Mouse (Mus musculus): ENCODE results near the gene Rcan2. TPM values are rescaled to one million over a fixed set of nuclear protein-coding genes. Genes with fewer than 3 reads are reported as not detected.

Rcan2 gene
- polyA plus RNA-seq, 1 experiment from 2014 or later, result 4.9 TPM

- H3K36me3 ChIP-seq, result no peaks in the 10 kb centered on the region
- no peak for ATAC-seq (ENCODE audit: insufficient number of reproducible peaks, low FRiP score, low TSS enrichment, low read depth)
- no peak overlapping the region for H3K9ac ChIP-seq
- H3K27me3 ChIP-seq, result no peaks in the 10 kb centered on the region
- 63% methylated on average over 2 of the region's 2 CpGs for WGBS
- no peaks in the 10 kb centered on the region for H3K9me3 ChIP-seq (replicated peaks)
- H3K4me2 ChIP-seq (replicated peaks), result no peak overlapping the region
- H3K4me1 ChIP-seq, result peaks cover 8% of the 10 kb centered on the region; the same call in 1 of the 2 replicates
- no peak overlapping the region for H3K4me3 ChIP-seq (replicated peaks)
- no peak overlapping the region for H3K27ac ChIP-seq (replicated peaks)
Observed at GRCm38 (mm10) chr17:44023842-44024241, 222.7 kb downstream of the Rcan2 start.

DNA sequence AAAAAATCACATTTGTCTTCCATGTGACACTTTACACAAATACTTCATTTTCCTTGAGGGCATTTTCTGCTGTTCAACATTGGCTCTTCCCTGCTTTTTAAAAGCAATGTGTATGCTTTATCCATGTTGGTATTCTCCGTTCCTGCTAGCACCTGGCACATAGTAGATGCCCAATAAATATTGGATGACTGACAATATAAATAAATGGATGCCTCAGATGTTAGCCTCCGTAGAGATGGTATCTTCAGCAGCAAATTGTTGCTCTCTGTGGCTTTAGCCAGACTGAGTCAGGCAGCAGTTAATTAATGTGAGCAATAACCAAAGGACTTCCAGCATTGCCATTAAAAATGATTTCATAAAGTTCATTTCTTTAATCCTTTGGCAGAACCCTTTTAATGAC lies 223.9 kb downstream of the Rcan2 start:
- Histone ChIP-seq H3K27ac (replicated peaks) (no peak overlapping the region), H3K9me3 (replicated peaks) (no peaks in the 10 kb centered on the region), H3K4me1 (peaks cover 8% of the 10 kb centered on the region; the same call in 1 of the 2 replicates), H3K36me3 (no peaks in the 10 kb centered on the region), H3K27me3 (no peaks in the 10 kb centered on the region), H3K9ac (no peak overlapping the region), H3K4me2 (replicated peaks) (no peak overlapping the region), H3K4me3 (replicated peaks) (no peak overlapping the region)
- no peak for ATAC-seq (ENCODE audit: insufficient number of reproducible peaks, low FRiP score, low TSS enrichment, low read depth)
- WGBS, result 60% methylated on average over 2 of the region's 2 CpGs

DNA sequence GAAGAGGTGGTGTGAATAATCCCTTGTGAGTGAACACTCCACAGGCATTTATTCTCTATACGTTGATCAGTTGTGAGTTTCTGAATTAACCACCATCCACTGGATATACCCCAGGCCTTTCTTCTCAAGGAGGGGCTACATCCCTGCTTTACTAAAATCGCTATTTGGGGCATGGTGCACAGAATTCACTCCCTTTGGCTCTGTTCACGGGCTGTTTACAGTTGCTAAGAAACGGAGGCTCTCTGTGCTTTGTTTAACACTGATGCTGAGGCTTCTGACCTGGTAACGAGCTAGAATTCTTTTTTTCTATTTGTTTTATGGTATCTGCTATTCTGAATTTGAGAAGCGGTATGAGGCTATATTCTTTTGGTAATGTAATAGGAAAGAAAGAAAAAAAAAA lies 224.8 kb downstream of the Rcan2 start:
- ATAC-seq (ENCODE audit: insufficient number of reproducible peaks, low FRiP score, low TSS enrichment, low read depth), result no peak
- Histone ChIP-seq H3K4me1 (peaks cover 11% of the 10 kb centered on the region; the same call in 1 of the 2 replicates), H3K9ac (no peak overlapping the region), H3K4me2 (replicated peaks) (no peak overlapping the region), H3K36me3 (no peaks in the 10 kb centered on the region), H3K27me3 (no peaks in the 10 kb centered on the region), H3K9me3 (replicated peaks) (no peaks in the 10 kb centered on the region), H3K27ac (replicated peaks) (no peak overlapping the region), H3K4me3 (replicated peaks) (no peak overlapping the region)
- WGBS, result 61% methylated on average over 6 of the region's 6 CpGs

DNA sequence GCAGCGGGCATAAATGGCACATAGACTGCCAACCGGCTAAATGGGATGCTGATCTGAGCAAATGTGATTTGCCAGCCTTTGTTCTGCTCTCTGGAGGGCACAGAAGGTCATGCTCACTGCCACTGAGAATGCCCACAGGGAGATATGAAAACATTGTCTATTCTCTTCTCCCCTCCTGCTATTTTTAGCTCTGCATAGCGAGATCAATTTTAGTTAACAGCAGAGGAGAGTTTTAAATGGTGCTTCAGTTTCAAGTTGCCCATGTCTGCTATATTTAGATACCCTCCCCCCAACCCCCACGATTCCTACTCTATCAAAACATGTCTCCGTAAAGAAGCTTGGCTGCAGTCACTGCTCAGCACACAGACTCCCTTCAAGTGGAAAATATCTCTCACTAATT lies 225.2 kb downstream of the Rcan2 start:
- H3K9me3 ChIP-seq (replicated peaks), result no peaks in the 10 kb centered on the region
- no peak for ATAC-seq (ENCODE audit: insufficient number of reproducible peaks, low FRiP score, low TSS enrichment, low read depth)
- no peak overlapping the region for H3K4me2 ChIP-seq (replicated peaks)
- no peaks in the 10 kb centered on the region for H3K27me3 ChIP-seq
- H3K27ac ChIP-seq (replicated peaks), result no peak overlapping the region
- no peak overlapping the region for H3K4me3 ChIP-seq (replicated peaks)
- no peaks in the 10 kb centered on the region for H3K36me3 ChIP-seq
- H3K9ac ChIP-seq, result no peak overlapping the region
- peaks cover 15% of the 10 kb centered on the region; the same call in 1 of the 2 replicates for H3K4me1 ChIP-seq
- 16% methylated on average over 5 of the region's 5 CpGs for WGBS

DNA sequence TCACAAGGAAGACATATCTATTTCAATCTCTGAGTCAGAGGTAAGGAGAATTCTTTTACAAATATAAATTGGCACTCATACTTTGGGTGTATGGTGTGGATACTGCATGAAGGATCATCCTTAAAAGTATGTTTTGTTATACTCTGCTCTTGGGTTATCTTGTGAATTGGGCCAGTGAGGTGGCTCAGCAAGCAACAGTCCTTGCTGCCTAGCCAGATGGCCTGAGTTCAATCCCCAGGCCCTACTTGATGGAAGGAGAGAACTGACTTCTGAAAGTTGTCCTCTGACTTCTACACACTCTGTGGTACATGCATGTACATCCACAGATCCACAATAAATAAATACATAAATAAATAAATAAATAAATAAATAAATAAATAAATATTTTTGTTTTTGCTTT lies 225.6 kb downstream of the Rcan2 start:
- Histone ChIP-seq H3K27me3 (no peaks in the 10 kb centered on the region), H3K36me3 (no peaks in the 10 kb centered on the region), H3K4me3 (replicated peaks) (no peak overlapping the region), H3K4me2 (replicated peaks) (no peak overlapping the region), H3K4me1 (peaks cover 15% of the 10 kb centered on the region; the same call in 1 of the 2 replicates), H3K9me3 (replicated peaks) (no peaks in the 10 kb centered on the region), H3K27ac (replicated peaks) (no peak overlapping the region), H3K9ac (no peak overlapping the region)
- no peak for ATAC-seq (ENCODE audit: insufficient number of reproducible peaks, low FRiP score, low TSS enrichment, low read depth)

DNA sequence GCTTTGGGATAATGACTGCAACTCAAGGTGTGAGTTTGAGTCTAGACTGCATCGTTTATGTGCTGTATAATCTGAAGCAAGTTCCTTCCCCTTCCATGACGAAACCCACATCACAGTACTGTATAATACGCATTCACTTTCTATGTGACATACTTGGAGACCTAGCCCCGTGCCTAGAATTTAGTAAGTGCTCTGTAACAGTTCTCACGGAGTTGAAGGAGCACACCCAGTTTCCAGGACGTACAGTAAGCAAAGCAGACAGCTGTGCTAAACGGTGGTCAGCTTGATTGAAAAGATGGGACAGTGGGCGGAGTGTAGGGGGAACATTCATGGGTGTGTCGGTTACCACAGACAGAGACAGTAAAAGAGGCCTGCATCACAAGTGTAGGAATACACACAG lies 226.2 kb downstream of the Rcan2 start:
- Histone ChIP-seq H3K36me3 (no peaks in the 10 kb centered on the region), H3K9ac (no peak overlapping the region), H3K27ac (replicated peaks) (no peak overlapping the region), H3K4me1 (peaks cover 15% of the 10 kb centered on the region; the same call in 1 of the 2 replicates), H3K9me3 (replicated peaks) (no peaks in the 10 kb centered on the region), H3K27me3 (no peaks in the 10 kb centered on the region), H3K4me3 (replicated peaks) (no peak overlapping the region), H3K4me2 (replicated peaks) (no peak overlapping the region)
- WGBS, result 79% methylated on average over 9 of the region's 9 CpGs
- ATAC-seq (ENCODE audit: insufficient number of reproducible peaks, low FRiP score, low TSS enrichment, low read depth), result no peak

DNA sequence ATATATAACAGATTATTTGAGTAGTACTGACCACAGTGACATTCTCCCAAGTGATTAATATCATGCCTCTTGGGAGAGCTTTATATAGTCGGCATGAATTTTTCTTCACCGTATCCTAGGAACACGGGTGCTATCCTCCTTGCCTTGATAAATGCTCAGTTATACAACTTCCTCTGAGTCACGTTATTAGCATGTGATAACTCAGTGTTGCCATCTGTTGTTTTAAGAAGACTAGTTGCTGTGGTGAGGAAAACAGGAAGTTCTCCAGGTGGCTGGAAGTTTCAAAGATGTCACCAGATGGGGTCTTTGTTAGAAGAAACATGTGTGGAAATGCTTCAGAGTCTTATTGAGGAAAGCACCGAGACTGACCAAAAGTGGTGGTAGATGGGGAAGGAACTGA lies 228.5 kb downstream of the Rcan2 start:
- no peak overlapping the region for H3K4me3 ChIP-seq (replicated peaks)
- 63% methylated on average over 5 of the region's 5 CpGs for WGBS
- no peak overlapping the region for H3K9ac ChIP-seq
- no peak for ATAC-seq (ENCODE audit: insufficient number of reproducible peaks, low FRiP score, low TSS enrichment, low read depth)
- no peaks in the 10 kb centered on the region for H3K36me3 ChIP-seq
- H3K27me3 ChIP-seq, result no peaks in the 10 kb centered on the region
- H3K4me2 ChIP-seq (replicated peaks), result no peak overlapping the region
- H3K9me3 ChIP-seq (replicated peaks), result no peaks in the 10 kb centered on the region
- H3K27ac ChIP-seq (replicated peaks), result no peak overlapping the region
- peaks cover 15% of the 10 kb centered on the region; the same call in 1 of the 2 replicates for H3K4me1 ChIP-seq

DNA sequence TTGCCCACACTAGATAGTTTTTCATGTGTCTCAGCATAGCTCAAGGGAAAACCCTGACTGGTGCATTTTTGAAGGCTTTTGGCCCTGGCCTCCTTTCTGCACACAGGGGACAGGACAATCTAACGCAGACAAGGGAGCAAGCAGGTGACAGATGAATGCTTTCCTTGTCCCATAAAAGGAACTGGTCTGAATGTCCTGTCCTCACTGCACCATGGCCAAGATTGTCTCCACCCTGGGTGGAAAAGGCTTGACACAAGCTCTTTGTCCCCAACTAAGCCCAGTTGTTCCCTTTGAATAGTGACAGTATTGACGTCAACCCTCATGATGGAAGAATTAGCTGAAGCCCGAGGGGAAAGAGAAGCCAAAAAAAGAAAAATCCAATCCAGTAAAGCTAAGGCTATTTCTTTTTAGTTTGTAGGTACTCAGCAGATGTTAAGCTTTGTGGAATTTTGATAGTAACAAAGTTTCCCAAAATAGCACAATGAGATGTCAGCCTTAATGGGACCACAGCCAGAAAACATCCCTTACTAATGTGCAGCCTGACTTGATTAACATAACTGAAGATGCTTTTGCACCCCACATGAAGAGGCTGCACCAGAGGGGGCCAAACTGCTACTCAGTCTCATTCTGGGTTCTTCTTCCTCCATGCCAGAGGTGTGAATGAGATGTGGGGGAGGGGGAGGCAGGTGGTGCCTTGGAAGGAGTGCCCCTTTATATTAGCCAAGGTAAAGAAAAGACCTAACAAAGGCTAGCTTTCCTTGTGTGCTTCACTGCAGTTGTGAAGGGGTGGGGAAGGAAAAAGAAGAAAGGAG lies 229.8 kb downstream of the Rcan2 start:
- 27% methylated on average over 3 of the region's 3 CpGs for WGBS
- no peak for ATAC-seq (ENCODE audit: insufficient number of reproducible peaks, low FRiP score, low TSS enrichment, low read depth)
- Histone ChIP-seq H3K4me2 (replicated peaks) (no peak overlapping the region), H3K4me3 (replicated peaks) (no peak overlapping the region), H3K27ac (replicated peaks) (no peak overlapping the region), H3K4me1 (peaks cover 10% of the 10 kb centered on the region; the same call in 1 of the 2 replicates), H3K36me3 (no peaks in the 10 kb centered on the region), H3K9ac (no peak overlapping the region), H3K27me3 (no peaks in the 10 kb centered on the region), H3K9me3 (replicated peaks) (no peaks in the 10 kb centered on the region)

- no peak overlapping the region for H3K9ac ChIP-seq
- H3K27me3 ChIP-seq, result no peaks in the 10 kb centered on the region
- no peak overlapping the region for H3K4me3 ChIP-seq (replicated peaks)
- no peak overlapping the region for H3K27ac ChIP-seq (replicated peaks)
- H3K9me3 ChIP-seq (replicated peaks), result no peaks in the 10 kb centered on the region
- H3K4me2 ChIP-seq (replicated peaks), result no peak overlapping the region
- no peaks in the 10 kb centered on the region for H3K36me3 ChIP-seq
- peaks cover 8% of the 10 kb centered on the region; the same call in 1 of the 2 replicates for H3K4me1 ChIP-seq
- no peak for ATAC-seq (ENCODE audit: insufficient number of reproducible peaks, low FRiP score, low TSS enrichment, low read depth)
- 64% methylated on average over 1 of the region's 1 CpGs for WGBS
Observed at GRCm38 (mm10) chr17:44035005-44035404, 233.9 kb downstream of the Rcan2 start.

DNA sequence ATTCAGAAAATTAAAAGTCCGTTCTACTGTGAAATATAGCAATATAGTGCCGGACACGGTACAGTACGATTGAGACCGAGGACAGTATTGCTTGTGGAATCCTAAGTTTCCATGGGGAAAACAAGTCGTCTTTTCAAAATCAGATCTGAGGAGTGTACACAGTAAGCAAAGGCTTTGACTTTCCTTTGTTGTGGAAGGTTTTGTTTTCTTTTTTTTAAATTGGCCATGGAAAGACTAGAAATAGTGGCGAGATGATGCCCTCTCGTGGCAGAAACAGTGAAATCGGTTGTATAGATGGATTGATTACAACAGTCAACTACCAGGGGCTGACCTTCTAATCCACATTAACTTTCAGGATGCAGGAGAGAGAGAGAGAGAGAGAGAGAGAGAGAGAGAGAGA lies 237.5 kb downstream of the Rcan2 start:
- Histone ChIP-seq H3K4me3 (replicated peaks) (no peak overlapping the region), H3K9ac (no peak overlapping the region), H3K4me2 (replicated peaks) (no peak overlapping the region), H3K27ac (replicated peaks) (no peak overlapping the region), H3K9me3 (replicated peaks) (no peaks in the 10 kb centered on the region), H3K4me1 (no peaks in the 10 kb centered on the region), H3K36me3 (no peaks in the 10 kb centered on the region), H3K27me3 (no peaks in the 10 kb centered on the region)
- ATAC-seq (ENCODE audit: insufficient number of reproducible peaks, low FRiP score, low TSS enrichment, low read depth), result no peak
- WGBS, result 58% methylated on average over 9 of the region's 9 CpGs

DNA sequence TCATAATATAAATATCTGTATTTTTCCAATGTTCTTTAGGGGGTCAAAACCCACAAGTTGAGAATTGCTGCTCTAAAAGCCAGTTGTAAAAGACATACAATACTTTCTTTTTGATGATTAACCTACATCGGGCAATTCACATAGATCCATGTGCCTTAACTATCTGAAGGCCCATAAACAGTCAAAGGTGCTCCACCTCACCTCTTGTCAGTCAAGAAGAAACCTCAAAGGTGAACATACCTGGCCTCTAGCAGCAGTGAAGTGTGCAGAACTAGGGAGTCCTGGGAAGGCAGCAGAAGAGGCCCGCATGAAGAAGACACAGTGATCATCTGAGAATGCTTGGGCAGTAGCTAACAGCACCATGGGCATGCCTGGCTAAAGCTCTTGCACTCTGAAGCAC lies 239.3 kb downstream of the Rcan2 start:
- no peak overlapping the region for H3K4me3 ChIP-seq (replicated peaks)
- WGBS, result 96% methylated on average over 2 of the region's 2 CpGs
- H3K9me3 ChIP-seq (replicated peaks), result no peaks in the 10 kb centered on the region
- H3K4me2 ChIP-seq (replicated peaks), result no peak overlapping the region
- no peaks in the 10 kb centered on the region for H3K36me3 ChIP-seq
- ATAC-seq (ENCODE audit: insufficient number of reproducible peaks, low FRiP score, low TSS enrichment, low read depth), result no peak
- no peak overlapping the region for H3K27ac ChIP-seq (replicated peaks)
- H3K9ac ChIP-seq, result no peak overlapping the region
- no peaks in the 10 kb centered on the region for H3K27me3 ChIP-seq
- H3K4me1 ChIP-seq, result no peaks in the 10 kb centered on the region

DNA sequence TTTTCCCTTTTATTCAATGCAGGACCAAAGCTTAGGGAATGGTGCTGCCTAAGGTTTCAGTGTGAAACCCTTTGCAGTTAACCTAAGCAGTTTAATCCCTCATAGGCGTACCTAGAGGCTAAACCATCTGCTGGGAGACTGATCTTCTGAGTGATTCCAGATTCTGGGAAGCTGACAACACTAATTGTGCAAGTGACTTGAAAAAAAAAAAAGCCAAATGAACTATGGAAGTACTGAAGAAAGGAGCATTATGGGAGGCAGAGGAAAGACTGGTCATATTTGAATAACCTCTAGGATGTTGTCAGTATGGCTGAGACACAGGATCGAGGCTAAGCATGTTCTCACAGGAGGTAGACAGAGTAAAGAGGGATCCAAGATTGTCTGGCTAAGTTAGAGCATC lies 241.2 kb downstream of the Rcan2 start:
- Histone ChIP-seq H3K9ac (no peak overlapping the region), H3K4me1 (no peaks in the 10 kb centered on the region), H3K27me3 (no peaks in the 10 kb centered on the region), H3K4me3 (replicated peaks) (no peak overlapping the region), H3K27ac (replicated peaks) (no peak overlapping the region), H3K36me3 (no peaks in the 10 kb centered on the region), H3K9me3 (replicated peaks) (no peaks in the 10 kb centered on the region), H3K4me2 (replicated peaks) (no peak overlapping the region)
- WGBS, result 61% methylated on average over 2 of the region's 2 CpGs
- no peak for ATAC-seq (ENCODE audit: insufficient number of reproducible peaks, low FRiP score, low TSS enrichment, low read depth)
